Mouse (Mus musculus) E14TG2a.4 (cell line): ENCODE results near the gene Fbxl7.

ENCODE experiments used
- CTCF ChIP-seq: conservative IDR thresholded peaks from 2 replicates; pipeline ENCODE4 v1.5.1; 2014; ENCODE audit warnings: low read length
- NANOG ChIP-seq: IDR thresholded peaks from 2 replicates; pipeline ENCODE4 v1.6.1; 2014; ENCODE audit warnings: borderline replicate concordance, low read length, mixed read lengths
- POU5F1 ChIP-seq: IDR thresholded peaks from 2 replicates; pipeline ENCODE4 v1.6.1; 2014; ENCODE audit warnings: low read length, borderline replicate concordance

GRCm38 (mm10) chr15:26716181-26716580 lies 179.2 kb downstream of the Fbxl7 start:
- no peak for TF ChIP-seq CTCF
- TF ChIP-seq NANOG: no peak
- no peak for TF ChIP-seq POU5F1
